Mouse (Mus musculus) small intestine, adult 2 months (tissue): ENCODE results near the gene Agt. TPM values are rescaled to one million over a fixed set of nuclear protein-coding genes. Genes with fewer than 3 reads are reported as not detected.

Experiments
- H3K27ac ChIP-seq: fragments of 200-500 bp; 2 replicates; pipeline ENCODE4 v1.5.1; 2012; ENCODE audit warnings: low read depth, low read length, control low read depth, inconsistent platforms; ENCODE audit not compliant: insufficient read depth
- H3K27me3 ChIP-seq: fragments of 200-500 bp; 2 replicates; pipeline ENCODE4 v1.6.1; 2012; ENCODE audit warnings: mild to moderate bottlenecking, moderate library complexity, low read length, inconsistent platforms; ENCODE audit not compliant: control insufficient read depth, insufficient read depth
- H3K36me3 ChIP-seq: fragments of 200-500 bp; 2 replicates; pipeline ENCODE4 v1.6.1; 2012; ENCODE audit warnings: mild to moderate bottlenecking, low read length, control low read depth, inconsistent platforms; ENCODE audit not compliant: control insufficient read depth, insufficient read depth
- H3K4me1 ChIP-seq: fragments of 200-500 bp; 2 replicates; pipeline ENCODE4 v1.6.1; 2012; ENCODE audit warnings: low read length, inconsistent platforms, mixed read lengths; ENCODE audit not compliant: control insufficient read depth, insufficient read depth, insufficient read length
- H3K4me3 ChIP-seq: fragments of 200-500 bp; 2 replicates; pipeline ENCODE4 v1.5.1; 2012; ENCODE audit warnings: low read depth, mild to moderate bottlenecking, control low read depth, inconsistent platforms, low read length, moderate library complexity
- CTCF ChIP-seq: fragments of 200-500 bp; IDR thresholded peaks from 2 replicates; pipeline ENCODE4 v1.5.1; 2012; ENCODE audit warnings: low read depth, mild to moderate bottlenecking, control low read depth, inconsistent platforms, low read length, moderate library complexity, mixed read lengths; ENCODE audit not compliant: insufficient replicate concordance, insufficient read length; ENCODE audit errors: extremely low read depth
- POLR2A ChIP-seq: fragments of 200-500 bp; IDR thresholded peaks from 2 replicates; pipeline ENCODE4 v1.6.1; 2012; ENCODE audit warnings: low read depth, mild to moderate bottlenecking, control low read depth, inconsistent platforms, low read length, moderate library complexity
- WGBS: fragments of 180-500 bp; shearing (Covaris S2); methylation state at CpG from one replicate; pipeline ENCODE4 v1.1.7; 2018; 5-methylcytosine and 5-hydroxymethylcytosine counted together
- polyA plus RNA-seq: library from polyadenylated mRNA; depleted of rRNA; stranded (reverse); fragments of >200 nt; gene quantifications from 2 replicates; pipeline ENCODE4 v1.2.3, GENCODE M21; 2012

Gene Agt
- polyA plus RNA-seq, 1 experiment, result 36.2 TPM

DNA sequence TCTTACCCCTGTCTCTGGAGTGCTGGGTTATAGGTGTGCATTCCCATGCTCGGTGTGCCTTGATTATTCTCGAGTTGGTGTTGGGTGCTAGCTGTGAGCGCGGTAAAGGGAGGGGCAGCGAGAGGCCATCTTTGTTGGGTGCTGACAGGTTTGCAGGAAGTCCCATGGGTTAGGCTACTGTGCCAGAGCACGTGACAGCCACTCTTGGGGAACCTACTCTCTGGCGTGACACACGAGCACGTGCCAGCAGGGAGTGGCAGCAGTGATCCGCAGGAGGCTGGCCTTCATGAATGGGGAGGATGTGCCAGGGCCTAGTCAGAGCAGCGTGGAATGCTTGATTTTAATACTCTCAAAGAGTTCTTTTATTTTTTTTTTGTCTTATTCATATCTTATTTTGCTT, 43.2 kb downstream of the Agt start:
- Histone ChIP-seq H3K4me1 (peaks cover 13% of the 10 kb centered on the region; the same call in 1 of the 2 replicates), H3K27me3 (no peaks in the 10 kb centered on the region), H3K36me3 (peaks cover 44% of the 10 kb centered on the region), H3K27ac (no peak overlapping the region), H3K4me3 (no peak overlapping the region)
- TF ChIP-seq CTCF, result no peak
- no peak for TF ChIP-seq POLR2A
- WGBS, result 89% methylated on average over 11 of the region's 11 CpGs

DNA sequence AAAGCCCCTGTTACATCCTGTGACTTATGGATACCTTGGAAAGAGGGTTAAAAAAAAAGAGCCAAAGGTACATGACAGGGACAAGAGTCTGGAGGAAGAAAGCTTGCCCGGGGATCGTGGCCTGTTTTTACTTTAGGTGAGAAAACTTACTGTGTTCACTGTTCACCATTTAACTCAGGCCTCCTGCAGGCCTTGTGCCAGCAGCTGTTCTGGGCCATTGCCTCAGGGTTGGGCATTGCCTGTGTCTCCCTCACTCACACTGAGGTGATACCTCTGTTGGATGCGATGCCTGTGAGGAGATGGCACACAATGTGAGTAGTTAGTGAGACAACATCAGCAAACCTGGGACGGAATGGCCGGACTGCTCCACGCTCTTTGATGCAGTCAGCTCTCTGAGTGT, 47.6 kb downstream of the Agt start:
- H3K27ac ChIP-seq, result no peak overlapping the region
- peaks cover 16% of the 10 kb centered on the region for H3K36me3 ChIP-seq
- H3K4me1 ChIP-seq, result peaks cover 13% of the 10 kb centered on the region; the same call in 1 of the 2 replicates
- peak overlapping the region; percentile 16; the same call in 1 of the 2 replicates for H3K4me3 ChIP-seq
- no peaks in the 10 kb centered on the region for H3K27me3 ChIP-seq
- 89% methylated on average over 6 of the region's 6 CpGs for WGBS
- no peak for TF ChIP-seq CTCF
- no peak for TF ChIP-seq POLR2A

DNA sequence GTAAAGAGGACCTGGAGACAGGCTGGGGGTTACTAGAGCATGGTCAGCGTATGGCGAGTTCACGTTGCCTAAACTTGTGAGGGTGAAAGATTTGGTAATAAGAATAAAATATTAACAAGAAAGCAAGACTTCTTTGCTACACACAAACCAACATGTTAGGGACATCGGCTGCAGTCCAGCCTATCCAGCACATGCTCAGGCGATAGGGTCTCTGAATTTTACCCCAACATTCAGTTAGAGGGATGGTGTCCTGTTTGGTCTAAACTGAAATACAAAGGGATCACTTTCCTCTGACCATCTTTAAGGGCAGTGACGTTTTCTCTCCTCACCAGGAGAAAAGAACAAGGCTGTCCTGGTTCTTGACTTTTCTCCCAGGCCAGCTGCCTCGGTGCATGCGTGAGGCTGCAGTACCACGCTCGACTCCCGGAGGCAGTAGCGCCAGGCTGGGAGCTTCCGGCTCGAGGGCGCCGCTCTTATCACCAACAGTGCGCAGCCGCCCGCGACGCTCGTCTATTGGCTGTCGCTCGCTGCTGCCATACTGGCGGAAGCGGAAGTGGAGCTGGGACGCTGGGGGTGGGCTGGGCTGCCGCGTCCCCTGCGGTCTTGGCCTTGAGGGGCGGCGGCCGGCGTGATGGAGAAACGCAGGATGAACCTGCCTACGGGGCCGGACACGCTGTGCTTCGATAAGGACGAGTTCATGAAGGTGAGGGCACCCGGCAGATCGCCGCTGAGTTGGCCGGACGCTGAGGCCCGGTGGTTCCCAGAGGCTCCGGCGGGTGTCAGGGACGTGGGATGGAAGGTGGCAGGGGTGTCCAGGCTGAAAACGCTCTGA, 49.0 kb downstream of the Agt start, which contains the start of gene Cog2:
Cog2 (plus strand) TSS at position 519 of the 832 bp plus-strand sequence.
- Histone ChIP-seq H3K4me1 (peaks cover 13% of the 10 kb centered on the region; the same call in 1 of the 2 replicates), H3K36me3 (peaks cover 4% of the 10 kb centered on the region; the same call in 1 of the 2 replicates), H3K27me3 (no peaks in the 10 kb centered on the region), H3K27ac (no peak within 1 kb of the TSS), H3K4me3 (peak within 1 kb of the TSS; percentile 93)
- WGBS, result 10% methylated on average over 50 of the region's 50 CpGs
- TF ChIP-seq POLR2A (peak; percentile 58; the same call in 1 of the 2 replicates), CTCF (peak; percentile 79)

DNA sequence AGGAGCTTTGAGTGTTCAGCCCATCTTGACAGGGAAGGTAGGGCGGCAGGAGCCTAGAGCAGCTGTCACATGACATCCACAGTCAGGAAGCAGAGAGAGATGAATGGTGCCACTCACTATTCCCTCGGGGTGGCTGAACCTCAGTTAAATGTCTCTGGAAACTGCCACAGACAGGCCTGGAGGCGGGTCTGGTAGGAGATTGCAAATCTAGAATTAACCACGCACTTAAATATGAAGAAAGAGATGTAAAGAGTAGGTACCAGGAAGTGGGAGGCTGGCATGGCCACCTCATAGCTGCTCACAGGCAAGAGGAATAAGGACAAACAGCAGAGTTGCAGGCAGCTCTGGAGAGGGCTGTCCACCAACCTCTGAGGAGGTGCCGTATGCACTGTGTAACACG, 52.4 kb downstream of the Agt start:
- Histone ChIP-seq H3K4me3 (no peak overlapping the region), H3K36me3 (no peaks in the 10 kb centered on the region), H3K4me1 (peaks cover 7% of the 10 kb centered on the region; the same call in 1 of the 2 replicates), H3K27ac (no peak overlapping the region), H3K27me3 (no peaks in the 10 kb centered on the region)
- TF ChIP-seq CTCF, result no peak
- TF ChIP-seq POLR2A, result no peak
- WGBS, result 60% methylated on average over 6 of the region's 6 CpGs

DNA sequence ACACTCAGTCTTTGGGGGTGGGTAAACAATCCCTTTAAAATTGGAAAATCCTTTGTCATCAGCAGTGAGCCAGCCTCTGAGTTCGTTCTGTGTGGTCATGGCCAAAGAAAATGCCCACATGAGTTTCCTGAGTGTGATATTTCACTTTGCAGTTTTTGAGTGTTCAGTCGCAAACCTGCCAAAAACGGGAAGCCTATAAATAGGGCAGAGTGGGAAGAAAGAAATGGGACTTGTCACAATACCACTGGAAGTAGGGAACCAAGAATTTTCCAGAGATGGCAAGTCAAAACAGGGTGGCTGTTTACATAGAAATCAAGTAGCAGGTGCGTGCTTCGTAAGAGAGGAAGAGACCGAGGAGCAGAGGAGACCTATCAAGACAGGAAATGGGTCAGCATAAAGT, 53.0 kb downstream of the Agt start:
- Histone ChIP-seq H3K27ac (no peak overlapping the region), H3K36me3 (no peaks in the 10 kb centered on the region), H3K4me3 (no peak overlapping the region), H3K27me3 (no peaks in the 10 kb centered on the region), H3K4me1 (peaks cover 3% of the 10 kb centered on the region; the same call in 1 of the 2 replicates)
- TF ChIP-seq POLR2A (no peak), CTCF (no peak)
- 61% methylated on average over 6 of the region's 6 CpGs for WGBS

DNA sequence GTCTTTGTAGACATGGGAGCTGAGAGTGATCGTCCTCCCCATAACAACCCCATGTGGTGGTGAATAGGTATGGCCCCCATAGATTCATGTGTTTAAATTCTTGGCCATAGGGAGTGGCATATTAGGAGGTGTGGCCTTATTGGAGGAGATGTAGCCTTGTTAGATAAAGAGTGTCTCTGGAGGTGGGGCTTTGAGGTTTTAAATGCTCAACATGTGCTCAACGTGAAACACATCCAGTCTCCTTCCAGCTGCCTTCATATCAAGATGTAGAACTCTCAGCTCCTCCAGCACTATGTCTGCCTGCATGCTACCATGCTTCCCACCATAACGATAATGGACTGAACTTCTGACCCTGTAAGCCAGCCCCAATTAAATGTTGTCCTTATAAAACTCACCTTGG, 53.5 kb downstream of the Agt start:
- TF ChIP-seq CTCF (no peak), POLR2A (no peak)
- Histone ChIP-seq H3K4me1 (no peaks in the 10 kb centered on the region), H3K36me3 (no peaks in the 10 kb centered on the region), H3K27me3 (no peaks in the 10 kb centered on the region), H3K27ac (no peak overlapping the region), H3K4me3 (no peak overlapping the region)
- 50% methylated on average over 3 of the region's 3 CpGs for WGBS

DNA sequence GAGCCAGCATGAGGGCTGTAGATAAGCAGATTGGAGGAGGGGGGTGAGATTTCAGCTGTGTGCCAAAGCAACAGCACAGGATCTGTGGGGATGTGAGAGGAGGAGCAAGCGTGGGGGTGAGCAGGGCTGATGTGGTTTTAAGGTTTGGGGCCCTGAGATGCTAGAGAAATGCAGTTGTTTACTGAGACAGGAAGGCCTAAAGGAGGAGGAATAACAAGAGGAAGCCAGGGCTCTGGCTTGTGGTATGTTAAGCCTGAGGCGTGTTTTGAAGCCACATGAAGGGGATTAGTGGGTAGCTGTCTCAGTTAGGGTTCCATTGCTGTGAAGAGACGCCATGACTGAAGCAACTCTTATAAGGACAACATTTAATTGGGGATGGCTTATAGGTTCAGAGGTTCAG, 60.4 kb downstream of the Agt start:
- no peaks in the 10 kb centered on the region for H3K27me3 ChIP-seq
- no peaks in the 10 kb centered on the region for H3K36me3 ChIP-seq
- WGBS, result 61% methylated on average over 3 of the region's 3 CpGs
- H3K27ac ChIP-seq, result no peak overlapping the region
- no peaks in the 10 kb centered on the region for H3K4me1 ChIP-seq
- TF ChIP-seq POLR2A (no peak), CTCF (no peak)
- H3K4me3 ChIP-seq, result no peak overlapping the region
